Mouse (Mus musculus) left cerebral cortex, adult 18-20 months (tissue): ENCODE data around the gene Cfdp1. TPM values are rescaled to one million over a fixed set of nuclear protein-coding genes. Genes with fewer than 3 reads are reported as not detected.
"Not testable (repeated sequence)": the region's sequence is repeated elsewhere in the genome, so short reads cannot be mapped to it uniquely, and the experiment has no call there.

Experiments used
- DNase-seq, 2 experiments: peaks; one replicate each; pipeline ENCODE4 v3.0.0; 2021 to 2022; ENCODE audit warnings: low spot score in 2 of 2, mixed read lengths in 1 of 2
- total RNA-seq, 2 experiments: library from RNA; stranded (reverse); gene quantifications; 2 replicates each; pipeline ENCODE4 v1.2.3; 2021

Gene Cfdp1
- total RNA-seq, 2 experiments from 2014 or later, result 80.1 to 85.3 TPM

- DNase-seq, result no peak
These were observed 10.6 kb upstream of the Cfdp1 start for GRCm38 (mm10) chr8:111864648-111865047.

- DNase-seq, result no peak
These were observed 9.2 kb upstream of the Cfdp1 start for GRCm38 (mm10) chr8:111863280-111863679.

GRCm38 (mm10) chr8:111855977-111856376 is 1.9 kb upstream of the Cfdp1 start:
- no peak for DNase-seq

- not testable (repeated sequence) for DNase-seq
These were observed 872 bp downstream of the Cfdp1 start for GRCm38 (mm10) chr8:111853219-111853618.

- DNase-seq, result no peak
These were observed 7.3 kb downstream of the Cfdp1 start for GRCm38 (mm10) chr8:111846746-111847145.

- no peak for DNase-seq
These were observed 18.6 kb downstream of the Cfdp1 start for GRCm38 (mm10) chr8:111835540-111835939.

- no peak for DNase-seq
These were observed 20.1 kb downstream of the Cfdp1 start for GRCm38 (mm10) chr8:111834011-111834410.

- no peak for DNase-seq
These were observed 21.1 kb downstream of the Cfdp1 start for GRCm38 (mm10) chr8:111832983-111833382.

GRCm38 (mm10) chr8:111831996-111832395 is 22.1 kb downstream of the Cfdp1 start:
- DNase-seq, result no peak

GRCm38 (mm10) chr8:111828595-111828994 is 25.5 kb downstream of the Cfdp1 start:
- DNase-seq, result no peak

- no peak for DNase-seq
These were observed 28.9 kb downstream of the Cfdp1 start for GRCm38 (mm10) chr8:111825219-111825618.

GRCm38 (mm10) chr8:111824334-111824733 is 29.8 kb downstream of the Cfdp1 start:
- DNase-seq, result no peak

- DNase-seq, result no peak
These were observed 32.9 kb downstream of the Cfdp1 start for GRCm38 (mm10) chr8:111821199-111821598.

- no peak for DNase-seq
These were observed 33.4 kb downstream of the Cfdp1 start for GRCm38 (mm10) chr8:111820691-111821090.

GRCm38 (mm10) chr8:111820018-111820417 is 34.1 kb downstream of the Cfdp1 start:
- no peak for DNase-seq

- DNase-seq, result no peak
These were observed 35.5 kb downstream of the Cfdp1 start for GRCm38 (mm10) chr8:111818556-111818955.

GRCm38 (mm10) chr8:111815078-111815477 is 39.0 kb downstream of the Cfdp1 start:
- no peak for DNase-seq

GRCm38 (mm10) chr8:111813818-111814217 is 40.3 kb downstream of the Cfdp1 start:
- no peak for DNase-seq

GRCm38 (mm10) chr8:111812835-111813234 is 41.3 kb downstream of the Cfdp1 start:
- DNase-seq, result no peak

- peak in 1 of 2 experiments; percentile 9 for DNase-seq
These were observed 43.3 kb downstream of the Cfdp1 start for GRCm38 (mm10) chr8:111810656-111811336.

GRCm38 (mm10) chr8:111808891-111809622 is 45.0 kb downstream of the Cfdp1 start:
- DNase-seq, result no peak

- DNase-seq, result no peak
These were observed 46.1 kb downstream of the Cfdp1 start for GRCm38 (mm10) chr8:111808006-111808405.

GRCm38 (mm10) chr8:111803362-111803761 is 50.7 kb downstream of the Cfdp1 start:
- DNase-seq, result no peak
